Mouse (Mus musculus) heart, embryonic 13.5 days (tissue): ENCODE results near the gene Vnn3. TPM values are rescaled to one million over a fixed set of nuclear protein-coding genes. Genes with fewer than 3 reads are reported as not detected.

Source experiments
- ATAC-seq: fragments of 200-750 bp; cut with Nextera tagmentation; 2 replicates; pipeline ENCODE4 v1.8.0; 2017; ENCODE audit warnings: moderate TSS enrichment; ENCODE audit not compliant: insufficient number of reproducible peaks, low FRiP score, low TSS enrichment; ENCODE audit errors: extremely low read depth
- H3K27ac ChIP-seq: fragments of 300-500 bp; sonication (generic); replicated peaks from 2 replicates; pipeline ENCODE4 v1.5.1; 2015; ENCODE audit warnings: moderate library complexity, mild to moderate bottlenecking, inconsistent platforms
- H3K27me3 ChIP-seq: fragments of 300-500 bp; sonication (generic); replicated peaks from 2 replicates; pipeline ENCODE4 v1.6.1; 2015; ENCODE audit warnings: mild to moderate bottlenecking, inconsistent platforms
- H3K36me3 ChIP-seq: fragments of 300-500 bp; sonication (generic); 2 replicates; pipeline ENCODE4 v1.6.1; 2015; ENCODE audit warnings: mild to moderate bottlenecking, inconsistent platforms
- H3K4me1 ChIP-seq: fragments of 300-500 bp; sonication (generic); 2 replicates; pipeline ENCODE4 v1.6.1; 2015; ENCODE audit warnings: inconsistent platforms
- H3K4me2 ChIP-seq: fragments of 300-500 bp; sonication (generic); 2 replicates; pipeline ENCODE4 v1.6.1; 2015; ENCODE audit warnings: inconsistent platforms, mild to moderate bottlenecking, moderate library complexity
- H3K4me3 ChIP-seq: fragments of 300-500 bp; sonication (generic); 2 replicates; pipeline ENCODE4 v1.5.1; 2015; ENCODE audit warnings: moderate library complexity, mild to moderate bottlenecking, inconsistent platforms
- H3K9ac ChIP-seq: fragments of 300-500 bp; sonication (generic); 2 replicates; pipeline ENCODE4 v1.6.1; 2015; ENCODE audit warnings: inconsistent platforms, mild to moderate bottlenecking, moderate library complexity
- H3K9me3 ChIP-seq: fragments of 300-500 bp; sonication (generic); 2 replicates; pipeline ENCODE4 v1.6.1; 2016; ENCODE audit warnings: inconsistent platforms
- WGBS: fragments of 180-500 bp; shearing (Covaris S2); methylation state at CpG from one replicate; pipeline ENCODE4 v1.1.7; 2015; ENCODE audit warnings: mixed read lengths; 5-methylcytosine and 5-hydroxymethylcytosine counted together
- polyA plus RNA-seq: library from polyadenylated mRNA; unstranded; fragments of >200 nt; fragmentation: Nextera tagmentation; extraction: Ambion mirVana; gene quantifications from 2 replicates; pipeline ENCODE4 v1.2.1, GENCODE M21; 2015

The Vnn3 gene
- polyA plus RNA-seq, 1 experiment from 2014 or later = not detected

DNA sequence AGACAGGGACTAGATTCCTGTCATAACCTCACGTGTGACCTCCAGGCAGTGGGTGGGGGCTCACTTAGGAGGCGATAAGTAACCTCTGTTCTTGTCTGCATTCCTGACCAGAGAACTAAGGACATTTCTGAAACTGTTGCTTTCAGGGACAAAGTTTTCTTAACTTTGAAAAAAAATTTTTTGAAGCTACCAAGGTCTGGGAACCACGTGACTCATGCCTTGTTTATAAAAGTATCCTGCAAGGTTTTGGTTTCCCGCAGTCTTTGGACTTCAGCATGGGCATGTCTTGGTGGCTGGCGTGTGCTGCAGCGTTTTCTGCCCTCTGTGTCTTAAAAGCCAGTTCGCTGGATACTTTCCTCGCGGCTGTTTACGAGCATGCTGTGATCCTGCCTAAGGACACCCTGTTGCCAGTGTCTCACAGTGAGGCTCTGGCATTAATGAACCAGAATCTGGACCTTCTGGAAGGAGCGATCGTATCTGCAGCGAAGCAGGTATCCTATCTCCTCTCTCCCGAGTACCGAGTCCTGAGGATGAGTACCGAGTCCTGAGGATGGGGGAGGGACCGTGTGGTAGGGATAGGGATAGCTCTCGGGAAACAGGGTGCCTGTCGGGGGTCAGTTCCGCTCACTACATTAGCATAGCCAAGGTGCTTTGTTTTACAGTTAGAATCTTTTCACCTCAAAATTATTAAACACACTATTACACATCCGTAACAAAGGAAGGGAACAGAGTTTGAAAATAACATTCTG lies 43.5 kb downstream of the Vnn3 start, which contains the start of gene Vnn1:
Vnn1 (plus strand) TSS at position 88 of the 749 bp plus-strand sequence.
- Histone ChIP-seq H3K9ac (peak within 1 kb of the TSS; percentile 77), H3K4me1 (peaks cover 10% of the 10 kb centered on the region), H3K4me3 (peak within 1 kb of the TSS; percentile 52), H3K4me2 (peak within 1 kb of the TSS; percentile 73), H3K27ac (no peak within 1 kb of the TSS), H3K36me3 (no peaks in the 10 kb centered on the region), H3K27me3 (no peaks in the 10 kb centered on the region), H3K9me3 (no peaks in the 10 kb centered on the region)
- ATAC-seq = no peak
- 13% methylated on average over 21 of the region's 21 CpGs for WGBS

DNA sequence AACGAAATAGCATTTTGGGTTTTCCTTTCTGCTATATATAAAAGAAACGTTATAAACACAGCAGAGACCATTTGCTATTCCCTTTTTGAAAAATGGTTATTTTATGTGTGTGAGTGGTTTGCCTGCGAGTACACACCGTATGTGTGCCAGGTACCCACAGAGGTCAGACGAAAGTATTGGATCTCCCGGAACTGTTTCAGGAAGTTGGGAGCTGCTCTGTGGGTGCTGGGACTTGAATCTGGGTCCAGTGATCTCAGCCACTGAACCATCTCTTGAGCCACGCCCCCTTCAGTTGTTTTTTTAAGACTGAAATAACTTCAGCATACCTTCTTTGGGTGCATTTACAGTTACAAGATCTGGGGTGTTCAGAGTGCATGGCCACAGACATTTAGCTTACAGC lies 44.1 kb downstream of the Vnn3 start:
- peaks cover 10% of the 10 kb centered on the region for H3K4me1 ChIP-seq
- H3K9ac ChIP-seq = no peak overlapping the region
- no peak overlapping the region for H3K4me3 ChIP-seq
- no peak for ATAC-seq
- WGBS = 67% methylated on average over 7 of the region's 7 CpGs
- no peak overlapping the region for H3K27ac ChIP-seq
- peak overlapping the region; percentile 73 for H3K4me2 ChIP-seq
- H3K27me3 ChIP-seq = no peaks in the 10 kb centered on the region
- H3K36me3 ChIP-seq = no peaks in the 10 kb centered on the region
- no peaks in the 10 kb centered on the region for H3K9me3 ChIP-seq

DNA sequence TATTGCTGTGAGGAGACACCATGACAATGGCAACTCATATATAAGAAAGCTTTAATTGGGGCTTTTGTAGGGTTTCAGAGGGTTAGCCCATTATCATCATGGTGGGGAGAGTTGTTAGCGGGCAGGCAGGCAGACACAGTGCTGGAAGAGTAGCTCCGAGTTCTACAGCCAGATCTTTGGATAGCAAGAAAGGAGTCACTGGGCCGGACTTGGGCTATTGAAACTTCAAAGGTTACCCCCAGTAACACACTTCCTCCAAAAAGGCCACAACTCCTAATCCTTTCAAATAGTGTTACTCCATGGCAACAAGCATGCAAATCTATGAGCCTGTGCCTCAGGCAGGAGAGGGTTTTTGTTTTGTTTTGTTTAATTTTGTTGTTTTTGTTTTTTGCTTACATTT lies 49.9 kb downstream of the Vnn3 start:
- Histone ChIP-seq H3K27ac (no peak overlapping the region), H3K9me3 (no peaks in the 10 kb centered on the region), H3K4me1 (no peaks in the 10 kb centered on the region), H3K9ac (no peak overlapping the region), H3K36me3 (no peaks in the 10 kb centered on the region), H3K4me3 (no peak overlapping the region), H3K27me3 (no peaks in the 10 kb centered on the region), H3K4me2 (no peak overlapping the region)
- no peak for ATAC-seq
- WGBS = 77% methylated on average over 3 of the region's 3 CpGs

DNA sequence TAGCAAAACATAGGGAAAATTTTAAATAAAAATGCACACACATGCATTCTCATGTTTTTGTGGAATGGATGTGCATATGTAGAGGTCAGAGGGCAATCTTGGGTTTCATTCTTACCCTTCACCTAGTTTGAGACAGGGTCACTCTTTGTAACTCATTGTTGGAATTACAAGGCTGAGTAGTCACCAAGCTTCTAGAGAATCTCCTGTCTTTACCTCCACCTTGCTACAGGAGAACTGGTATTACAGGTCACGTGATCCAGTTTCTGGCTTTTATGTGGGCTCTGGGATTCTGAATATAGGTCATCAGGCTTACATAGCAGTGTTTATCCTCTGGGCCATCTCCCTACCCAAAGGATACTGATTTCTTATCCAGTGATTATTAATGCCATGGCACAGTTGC lies 54.4 kb downstream of the Vnn3 start:
- Histone ChIP-seq H3K27me3 (no peaks in the 10 kb centered on the region), H3K4me1 (no peaks in the 10 kb centered on the region), H3K9ac (no peak overlapping the region), H3K4me3 (no peak overlapping the region), H3K36me3 (no peaks in the 10 kb centered on the region), H3K27ac (no peak overlapping the region), H3K4me2 (no peak overlapping the region), H3K9me3 (no peaks in the 10 kb centered on the region)
- no peak for ATAC-seq
- 88% methylated on average over 1 of the region's 1 CpGs for WGBS

Other genes starting within 250 kb of the Vnn3 start
- gene Rps12, start 64.2 kb upstream of the Vnn3 start, polyA plus RNA-seq = 98.2 and 103 TPM in 2 replicates
- 7.4 and 8.4 TPM in 2 replicates for gene Slc18b1, start 54.5 kb upstream of the Vnn3 start, polyA plus RNA-seq
- 4.8 and 5.2 TPM in 2 replicates for gene Vnn1, start 43.2 kb downstream of the Vnn3 start, polyA plus RNA-seq
- gene Taar1, start 68.9 kb downstream of the Vnn3 start, polyA plus RNA-seq = not detected in 2 replicates
- not detected in 2 replicates for gene Taar2, start 87.1 kb downstream of the Vnn3 start, polyA plus RNA-seq
- gene Taar3, start 98.1 kb downstream of the Vnn3 start, polyA plus RNA-seq = not detected in 2 replicates
- not detected in 2 replicates for gene Taar4, start 109.0 kb downstream of the Vnn3 start, polyA plus RNA-seq
- not detected in 2 replicates for gene Taar5, start 119.2 kb downstream of the Vnn3 start, polyA plus RNA-seq
- not detected in 2 replicates for gene Taar6, start 134.2 kb downstream of the Vnn3 start, polyA plus RNA-seq
- not detected in 2 replicates for gene Taar7a, start 142.0 kb downstream of the Vnn3 start, polyA plus RNA-seq
- gene Taar7b, start 148.5 kb downstream of the Vnn3 start, polyA plus RNA-seq = not detected in 2 replicates
- gene Taar7d, start 175.8 kb downstream of the Vnn3 start, polyA plus RNA-seq = not detected in 2 replicates
- gene Taar7e, start 186.2 kb downstream of the Vnn3 start, polyA plus RNA-seq = not detected in 2 replicates
- not detected in 2 replicates for gene Taar7f, start 198.0 kb downstream of the Vnn3 start, polyA plus RNA-seq
- gene Taar8a, start 225.0 kb downstream of the Vnn3 start, polyA plus RNA-seq = not detected in 2 replicates
- not detected in 2 replicates for gene Taar8b, start 240.8 kb downstream of the Vnn3 start, polyA plus RNA-seq